Mouse (Mus musculus): ENCODE measurements around the gene Ufc1. TPM values are rescaled to one million over a fixed set of nuclear protein-coding genes. Genes with fewer than 3 reads are reported as not detected.

The Ufc1 gene
- total RNA-seq (2023): 10 to 100 TPM; 46.1 to 46.6 TPM

GRCm38 (mm10) chr1:171294298-171295062 lies at the start of gene Ufc1:
Gene Ufc1, minus strand, starts transcription at chr1:171295024.

GRCm38 (mm10) chr1:171328839-171329432 lies 34.1 kb upstream of the Ufc1 start, which contains the start of gene Dedd:
Gene Dedd, plus strand, starts transcription at chr1:171329145.

DNA sequence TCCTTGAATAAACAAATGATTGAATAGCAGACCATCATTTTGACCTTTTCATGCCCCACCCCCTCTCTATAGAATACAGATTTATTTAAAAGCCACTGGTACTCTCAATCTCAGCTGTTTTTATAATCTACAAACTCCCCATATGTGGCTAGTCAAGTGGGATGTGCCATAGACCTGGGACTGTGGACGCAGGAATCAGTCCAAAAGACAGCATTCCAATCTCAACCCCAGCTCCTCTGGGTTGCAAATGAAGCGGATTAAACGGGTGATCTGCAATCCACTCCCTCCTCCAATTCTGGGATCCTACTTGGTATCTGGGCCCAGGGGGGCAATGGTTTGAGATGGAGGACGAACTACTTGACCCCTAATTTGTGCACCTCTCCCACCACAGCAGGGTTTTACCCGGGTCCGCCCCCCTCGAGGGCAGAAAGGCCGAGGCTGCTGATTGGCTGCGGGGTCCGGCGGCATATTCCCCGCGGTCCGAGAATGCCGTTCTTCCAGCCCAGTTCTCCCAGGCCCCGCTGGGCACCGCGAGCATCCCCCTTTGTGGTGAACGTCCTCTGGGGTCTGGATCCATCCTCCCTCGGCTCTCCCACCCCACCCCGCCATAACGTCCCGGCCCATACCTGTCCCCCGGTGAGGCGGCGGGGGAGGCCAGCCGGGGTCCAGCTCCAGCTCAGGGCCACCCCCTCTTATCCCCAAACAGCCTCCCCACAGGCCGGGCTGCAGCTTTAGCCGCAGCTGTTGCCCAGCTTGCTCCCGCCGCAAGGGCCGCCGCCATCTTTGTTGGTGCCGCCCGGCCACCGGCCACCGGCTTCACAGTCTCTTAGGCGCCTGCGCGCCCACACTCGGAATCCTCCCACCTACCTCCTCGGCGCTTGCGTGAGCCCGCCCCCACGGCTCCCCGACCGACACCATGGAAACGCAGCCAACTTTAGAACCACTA lies 7.4 kb downstream of the Ufc1 start, which contains the start of gene Usp21:
Usp21 (minus strand) TSS at position 856 of the 946 bp plus-strand sequence.

GRCm38 (mm10) chr1:171280916-171281527 lies 13.8 kb downstream of the Ufc1 start, which contains the start of gene Ppox:
Gene Ppox, minus strand, starts transcription at chr1:171281186.

GRCm38 (mm10) chr1:171269848-171270572 lies 24.8 kb downstream of the Ufc1 start, which contains the start of gene B4galt3:
Gene B4galt3, plus strand, starts transcription at chr1:171270328.

GRCm38 (mm10) chr1:171250680-171251593 lies 43.9 kb downstream of the Ufc1 start, which contains the start of gene Ndufs2:
Gene Ndufs2, minus strand, starts transcription at chr1:171251388.

GRCm38 (mm10) chr1:171249913-171250600 lies 44.8 kb downstream of the Ufc1 start, which contains the start of gene Adamts4:
Gene Adamts4, plus strand, starts transcription at chr1:171250421.

Other genes starting within 250 kb of the Ufc1 start
- 1 to 10 TPM in 1 of 2 experiments, under 1 TPM in 1; 0.44 to 3.6 TPM for gene Fcgr3, start 230.1 kb downstream of the Ufc1 start, total RNA-seq (2023)
- 1 to 10 TPM in 1 of 2 experiments, under 1 TPM in 1; 0.75 to 1.0 TPM for gene Cfap126, start 181.1 kb downstream of the Ufc1 start, total RNA-seq (2023)
- gene Sdhc, start 144.4 kb downstream of the Ufc1 start, total RNA-seq (2023): 100 to 1,000 TPM in 1 of 2 experiments, 10 to 100 TPM in 1; 81.8 to 104 TPM
- gene Mpz, start 144.3 kb downstream of the Ufc1 start, total RNA-seq (2023): not detected
- not detected for gene Pcp4l1, start 98.8 kb downstream of the Ufc1 start, total RNA-seq (2023)
- gene Nr1i3, start 81.1 kb downstream of the Ufc1 start, total RNA-seq (2023): not detected
- gene Tomm40l, start 72.5 kb downstream of the Ufc1 start, total RNA-seq (2023): 10 to 100 TPM; 21.2 to 22.8 TPM
- not detected for gene Apoa2, start 70.0 kb downstream of the Ufc1 start, total RNA-seq (2023)
- 1 to 10 TPM; 1.5 to 6.4 TPM for gene Fcer1g, start 60.7 kb downstream of the Ufc1 start, total RNA-seq (2023)
- not detected for gene Adamts4, start 44.6 kb downstream of the Ufc1 start, total RNA-seq (2023)
- gene Ndufs2, start 43.6 kb downstream of the Ufc1 start, total RNA-seq (2023): 100 to 1,000 TPM; 131 to 140 TPM
- gene B4galt3, start 24.7 kb downstream of the Ufc1 start, total RNA-seq (2023): 100 to 1,000 TPM in 1 of 2 experiments, 10 to 100 TPM in 1; 96.6 to 105 TPM
- 10 to 100 TPM; 62.8 to 71.7 TPM for gene Ppox, start 13.8 kb downstream of the Ufc1 start, total RNA-seq (2023)
- 10 to 100 TPM; 59.3 to 66.9 TPM for gene Usp21, start 7.0 kb downstream of the Ufc1 start, total RNA-seq (2023)
- 10 to 100 TPM; 40.6 to 43.6 TPM for gene Dedd, start 34.1 kb upstream of the Ufc1 start, total RNA-seq (2023)
- 10 to 100 TPM; 29.2 to 29.4 TPM for gene Nit1, start 50.6 kb upstream of the Ufc1 start, total RNA-seq (2023)
- 10 to 100 TPM; 57.3 to 70.0 TPM for gene Pfdn2, start 50.6 kb upstream of the Ufc1 start, total RNA-seq (2023)
- under 1 TPM in 1 of 2 experiments, not detected in 1; 0.70 TPM for gene Klhdc9, start 65.8 kb upstream of the Ufc1 start, total RNA-seq (2023)
- gene Nectin4, start 75.1 kb upstream of the Ufc1 start, total RNA-seq (2023): under 1 TPM in 1 of 2 experiments, not detected in 1; 0.32 TPM
- 100 to 1,000 TPM; 326 to 330 TPM for gene Arhgap30, start 93.9 kb upstream of the Ufc1 start, total RNA-seq (2023)
- gene Usf1, start 116.3 kb upstream of the Ufc1 start, total RNA-seq (2023): 100 to 1,000 TPM; 190 to 199 TPM
- gene Tstd1, start 123.8 kb upstream of the Ufc1 start, total RNA-seq (2023): 10 to 100 TPM; 13.0 to 13.2 TPM
- gene F11r, start 142.5 kb upstream of the Ufc1 start, total RNA-seq (2023): 1 to 10 TPM in 1 of 2 experiments, under 1 TPM in 1; 0.64 to 1.3 TPM
- 10 to 100 TPM in 1 of 2 experiments, 1 to 10 TPM in 1; 8.3 to 10.2 TPM for gene Alyref2, start 208.5 kb upstream of the Ufc1 start, total RNA-seq (2023)
- not detected for gene Itln1, start 240.3 kb upstream of the Ufc1 start, total RNA-seq (2023)

Measured in B cell, adult 67 days (primary cell).